Mouse (Mus musculus) kidney, postnatal 14 days (tissue): ENCODE measurements around the gene Eid1.

ENCODE experiments used
- DNase-seq: peaks from one replicate; pipeline ENCODE4 v3.0.0; 2022; ENCODE audit warnings: mixed read lengths

The Eid1 gene

DNA sequence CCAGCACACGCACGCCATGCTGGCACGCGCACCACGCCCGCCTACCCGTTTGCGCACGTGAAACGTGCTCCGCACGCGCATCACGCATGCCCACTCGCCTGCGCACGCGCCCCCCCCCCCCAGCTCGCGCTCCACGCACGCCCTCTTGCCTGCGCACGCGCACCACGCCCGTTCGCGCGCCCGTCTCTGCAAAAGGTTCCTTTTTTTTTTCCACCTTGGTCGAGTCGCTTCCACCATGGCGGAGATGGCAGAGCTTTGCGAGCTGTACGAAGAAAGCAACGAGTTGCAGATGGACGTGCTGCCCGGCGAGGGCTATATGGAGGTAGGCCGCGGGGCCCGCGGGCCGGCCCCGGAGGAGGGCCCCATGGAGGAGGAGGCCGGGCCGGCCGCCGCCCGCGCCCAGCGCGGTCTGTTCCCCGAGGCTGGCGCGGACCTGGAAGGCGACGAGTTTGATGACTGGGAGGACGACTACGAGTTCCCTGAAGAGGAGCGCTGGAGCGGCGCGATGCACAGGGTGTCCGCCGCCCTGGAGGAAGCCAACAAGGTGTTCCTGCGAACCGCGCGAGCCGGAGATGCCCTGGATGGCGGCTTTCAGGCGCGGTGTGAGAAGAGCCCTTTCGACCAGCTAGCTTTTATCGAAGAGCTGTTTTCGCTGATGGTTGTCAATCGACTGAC is at the start of gene Eid1:
TSS of gene Eid1 (plus strand) at position 139 of the 675 bp plus-strand sequence.
- DNase-seq = peak; percentile 90

DNA sequence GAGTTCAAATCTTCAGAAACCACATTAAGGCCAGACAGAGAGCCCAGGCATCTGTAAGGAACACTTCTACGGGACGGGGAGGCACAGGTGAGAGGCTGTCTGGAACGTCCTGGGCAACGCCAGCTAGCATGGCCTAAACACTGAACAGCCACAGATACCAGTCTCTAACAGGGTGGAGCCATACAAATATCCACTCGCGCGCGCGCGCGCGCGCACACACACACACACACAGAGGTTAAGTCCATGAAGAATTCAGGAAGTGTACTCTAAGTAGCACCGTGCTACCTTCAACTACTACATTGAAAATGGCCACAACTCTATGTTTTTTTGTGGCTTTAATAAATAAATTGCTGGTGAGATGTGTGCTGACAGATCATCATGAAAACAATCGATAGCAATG is 49.7 kb upstream of the Eid1 start:
- no peak for DNase-seq

DNA sequence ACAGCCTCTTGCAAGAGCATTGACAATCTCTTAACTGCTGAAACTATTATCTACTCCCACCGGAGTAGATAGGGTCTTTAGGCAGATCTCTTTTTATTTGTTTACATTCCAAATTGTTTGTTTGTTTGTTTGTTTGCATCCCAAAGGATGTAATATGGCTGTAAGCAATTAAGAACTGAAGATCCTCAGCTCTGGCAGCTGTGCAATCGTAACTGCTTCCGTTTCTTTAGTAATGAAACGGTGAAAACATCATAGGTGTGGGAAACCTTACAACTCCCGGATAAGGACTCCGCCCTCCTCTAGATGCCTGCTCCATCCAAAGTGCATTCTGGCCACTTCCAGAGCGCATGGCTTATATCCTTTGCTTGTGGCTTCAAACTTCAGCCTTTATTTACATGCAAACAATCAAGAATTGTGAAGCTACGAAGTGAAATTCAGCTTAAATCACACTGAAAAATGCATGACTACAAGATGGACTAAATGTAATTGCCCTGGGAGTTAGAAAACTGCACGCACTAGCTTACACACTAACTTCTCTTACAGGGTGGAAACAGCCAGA is 48.7 kb upstream of the Eid1 start:
- no peak for DNase-seq

DNA sequence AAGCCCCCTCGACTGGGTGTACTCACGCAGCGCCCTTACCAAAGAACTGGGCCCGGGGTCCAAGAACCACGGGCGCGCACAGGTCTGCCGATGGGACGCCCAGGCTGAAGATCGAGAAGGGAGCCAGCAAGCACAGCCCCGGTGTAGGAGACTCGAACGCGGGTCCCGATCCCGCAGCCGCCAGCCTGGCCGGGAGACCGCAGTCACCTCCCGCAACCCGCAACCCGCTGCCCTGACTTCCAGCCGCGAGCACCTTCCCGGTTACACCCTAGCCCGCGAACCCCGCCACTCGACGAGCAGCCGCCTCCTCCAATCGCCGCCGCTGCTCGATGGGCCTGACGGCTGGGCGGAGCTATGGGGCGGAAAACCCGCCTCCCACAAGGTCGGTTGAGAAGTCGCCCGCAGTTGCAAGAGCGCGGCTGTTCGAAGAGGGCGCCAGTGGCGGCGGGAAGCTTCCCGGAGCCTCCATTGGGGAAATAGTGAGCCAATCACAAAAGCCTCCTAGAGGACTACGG is 48.0 kb upstream of the Eid1 start, which contains the start of gene Cep152:
TSS of gene Cep152 (minus strand) at position 277 of the 515 bp plus-strand sequence.
- peak; percentile 99 for DNase-seq

DNA sequence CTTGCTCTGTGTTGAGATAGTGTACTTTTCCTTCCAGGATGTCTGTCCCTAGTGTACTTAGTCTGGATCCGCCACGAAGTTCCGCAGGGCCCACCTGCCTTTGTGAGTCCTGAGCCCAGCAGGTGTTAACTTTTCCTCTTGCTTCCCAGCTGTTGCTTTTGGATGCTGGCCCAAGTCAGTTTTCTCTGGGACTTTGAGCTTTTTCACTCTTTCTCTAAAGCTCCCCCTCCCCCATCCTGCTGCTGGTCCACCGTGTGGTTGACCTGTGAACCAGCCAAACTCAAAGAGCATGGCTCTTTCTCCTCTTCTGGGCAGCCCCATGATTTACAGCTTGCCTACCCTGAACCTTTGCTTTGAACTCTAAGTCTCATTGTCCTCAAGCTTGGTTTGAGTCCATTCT is 46.4 kb upstream of the Eid1 start:
- DNase-seq = peak; percentile 74

DNA sequence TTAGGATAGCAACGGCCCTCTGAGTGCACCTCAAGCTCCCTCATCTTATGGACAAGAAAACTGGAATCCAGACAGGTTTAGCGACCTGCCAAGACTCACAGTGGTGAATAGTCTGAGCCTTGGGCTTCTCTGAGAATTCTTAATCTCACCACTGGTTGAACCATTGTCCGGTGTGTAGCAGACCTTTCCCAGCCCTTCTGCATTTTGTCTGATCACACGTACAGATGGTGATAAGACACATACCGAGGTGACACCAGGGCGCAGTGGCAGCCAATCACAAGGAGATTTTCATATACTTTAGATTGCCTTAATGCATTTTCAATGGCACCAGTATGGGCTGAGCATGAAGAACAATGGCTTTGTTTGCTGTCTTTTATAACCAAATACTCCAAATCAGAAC is 44.4 kb upstream of the Eid1 start:
- no peak for DNase-seq

DNA sequence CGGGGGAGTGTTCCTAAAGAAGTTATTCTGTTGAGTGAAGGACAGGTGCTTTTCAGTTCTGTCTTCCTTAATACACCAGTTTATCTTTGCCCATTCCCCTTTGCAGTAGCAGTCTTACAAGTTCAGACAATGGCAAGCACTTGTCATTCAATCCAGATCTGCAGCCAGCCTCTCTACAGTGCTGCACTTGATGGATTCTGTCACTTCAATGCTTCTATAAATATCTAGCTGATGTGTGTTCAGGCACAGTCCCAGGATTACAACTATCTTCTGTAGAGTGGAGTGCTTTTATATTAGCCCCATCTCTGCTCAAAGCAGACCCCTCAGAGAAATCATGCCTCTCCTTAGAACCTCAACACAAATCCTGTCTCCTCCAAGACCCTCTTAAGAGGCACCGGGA is 42.9 kb upstream of the Eid1 start:
- no peak for DNase-seq

DNA sequence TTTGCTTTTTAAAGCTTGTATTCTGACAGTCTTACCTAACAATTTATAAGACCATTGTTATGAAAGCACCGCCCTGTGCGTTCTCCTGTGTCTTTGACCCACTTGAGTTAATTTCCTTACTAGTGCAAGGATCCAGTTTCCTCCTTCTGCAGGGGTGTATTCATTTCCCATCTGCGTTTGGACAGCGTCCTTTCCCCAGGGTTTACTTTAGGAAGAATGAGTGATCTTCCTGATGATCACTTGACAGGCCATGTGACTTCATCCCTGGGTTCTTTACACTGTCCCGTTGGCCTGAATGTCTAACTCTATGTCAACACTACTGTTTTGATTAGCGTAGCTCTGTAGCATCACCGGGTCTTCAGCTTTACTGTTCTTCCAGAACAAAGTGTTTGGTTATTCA is 35.6 kb upstream of the Eid1 start:
- no peak for DNase-seq

DNA sequence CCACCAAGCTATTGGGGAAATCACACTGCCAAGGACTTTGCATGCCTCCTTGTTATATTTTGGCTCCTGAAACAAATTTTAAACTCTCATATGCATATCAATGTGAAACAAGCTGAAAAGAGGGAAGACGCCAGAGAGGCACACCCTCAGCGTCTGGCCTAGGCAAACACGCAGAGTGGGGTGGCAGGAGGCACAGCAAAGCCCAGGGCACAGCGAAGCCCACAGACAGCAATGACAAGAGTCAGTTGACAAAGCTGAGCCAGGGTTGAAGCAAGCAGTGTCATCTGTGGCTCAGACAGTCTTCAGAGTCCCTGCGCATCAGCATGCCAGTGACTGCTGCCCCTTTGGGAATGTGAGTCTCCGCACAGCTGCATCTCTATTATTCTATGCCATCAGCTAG is 28.0 kb upstream of the Eid1 start:
- DNase-seq = no peak

DNA sequence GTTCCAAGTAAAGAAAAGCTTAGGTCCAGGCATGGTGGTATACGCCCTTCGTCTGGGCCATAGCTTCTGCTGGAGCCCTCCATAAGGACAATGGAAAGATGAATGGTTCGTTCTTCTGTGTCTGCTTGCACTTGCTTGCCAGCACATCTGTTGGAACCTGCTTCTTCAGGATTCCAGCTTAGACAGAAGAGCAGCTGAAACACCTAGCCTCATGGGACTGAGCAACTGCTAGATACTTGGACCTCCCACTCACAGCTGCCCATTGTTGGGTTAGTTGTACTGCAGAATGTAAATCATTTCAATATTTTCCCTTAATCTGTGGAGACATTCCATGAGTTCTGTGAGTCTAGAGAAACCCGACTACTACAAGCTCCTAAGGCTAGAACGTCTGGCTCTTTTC is 22.9 kb upstream of the Eid1 start:
- no peak for DNase-seq

DNA sequence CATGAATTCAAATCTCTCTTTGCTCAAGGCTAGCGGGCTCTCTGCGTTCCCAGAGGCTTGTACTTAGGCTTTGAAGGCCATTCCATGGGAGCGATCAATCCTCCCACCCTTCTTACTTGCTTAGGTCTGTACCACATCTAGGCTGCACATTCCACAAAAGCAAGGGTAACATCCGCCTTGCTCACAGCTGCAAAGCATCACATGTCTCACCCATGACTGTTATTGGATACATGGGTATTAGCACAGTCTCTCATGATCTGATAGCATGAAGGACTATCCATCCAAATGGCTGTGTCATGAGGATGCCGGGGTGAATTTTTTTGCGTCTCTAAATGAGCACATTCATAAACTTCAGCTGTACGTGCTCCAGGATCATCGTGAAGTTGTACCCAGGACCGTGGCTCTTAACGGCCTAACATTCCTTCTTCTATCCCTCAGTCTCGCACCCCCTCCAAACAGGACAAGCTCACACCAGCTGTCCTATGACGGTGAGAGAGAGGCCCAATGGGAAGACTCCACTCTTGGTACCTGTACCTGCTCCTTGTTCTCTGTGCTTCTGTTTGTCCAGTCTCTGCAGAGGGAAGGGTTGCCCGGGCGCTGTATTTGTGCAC is 22.0 kb upstream of the Eid1 start:
- peak; percentile 15 for DNase-seq

DNA sequence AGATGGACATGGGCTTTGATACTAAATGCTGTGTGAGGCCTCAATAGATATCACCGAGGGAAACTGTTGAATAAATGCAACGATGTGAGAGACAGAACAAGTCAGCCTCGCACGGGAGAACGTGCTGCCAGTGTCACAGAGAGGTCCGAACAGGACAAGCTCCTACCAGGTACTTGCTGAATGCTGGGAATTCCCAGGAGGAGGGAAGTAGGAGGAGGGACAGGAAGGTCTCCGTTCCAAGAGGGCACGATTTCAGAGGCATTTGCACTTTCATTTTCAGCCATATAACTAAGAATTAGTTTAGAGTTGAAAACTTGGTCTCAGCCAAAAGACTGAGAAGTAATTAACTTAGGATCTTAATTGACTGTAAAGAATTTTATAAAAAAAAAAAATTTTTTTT is 21.3 kb upstream of the Eid1 start:
- peak; percentile 24 for DNase-seq

DNA sequence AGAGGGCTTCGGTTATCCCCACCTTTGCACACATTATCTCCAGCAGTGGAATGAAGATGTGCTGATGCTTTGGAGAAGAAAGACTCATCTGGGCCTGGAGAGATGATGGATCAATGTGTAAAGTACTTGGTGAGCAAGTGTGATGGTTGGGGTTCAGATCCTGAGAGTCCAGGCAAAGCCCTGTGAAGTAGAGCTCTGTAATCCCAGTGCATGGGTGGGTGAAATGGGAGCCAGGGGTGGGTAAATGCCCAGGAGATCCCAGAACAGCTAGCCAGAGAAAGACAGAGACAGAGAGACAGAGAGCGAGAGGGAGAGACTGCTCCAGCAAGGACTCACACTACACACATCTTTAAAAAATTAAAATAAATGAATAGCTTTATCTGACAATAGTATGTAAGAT is 19.6 kb upstream of the Eid1 start:
- no peak for DNase-seq

DNA sequence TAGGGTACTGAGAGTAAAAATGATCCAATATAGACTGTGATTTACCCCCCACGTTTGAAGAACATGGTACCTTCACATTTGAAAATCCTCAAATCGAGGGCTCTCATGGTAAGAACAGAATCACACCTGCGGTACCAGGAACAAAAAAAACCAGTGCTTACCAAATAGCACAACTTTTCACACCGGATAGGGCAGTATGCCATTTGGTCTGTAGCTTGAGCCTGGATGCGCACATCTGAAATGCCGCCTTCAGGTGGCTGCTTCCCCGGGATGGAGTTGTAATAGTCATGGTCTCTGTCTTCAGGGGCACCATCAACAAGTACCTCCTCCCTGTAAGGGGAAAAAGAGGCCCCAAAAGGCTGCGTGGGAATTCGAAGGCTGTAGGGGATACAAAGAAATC is 17.5 kb upstream of the Eid1 start:
- DNase-seq = no peak

DNA sequence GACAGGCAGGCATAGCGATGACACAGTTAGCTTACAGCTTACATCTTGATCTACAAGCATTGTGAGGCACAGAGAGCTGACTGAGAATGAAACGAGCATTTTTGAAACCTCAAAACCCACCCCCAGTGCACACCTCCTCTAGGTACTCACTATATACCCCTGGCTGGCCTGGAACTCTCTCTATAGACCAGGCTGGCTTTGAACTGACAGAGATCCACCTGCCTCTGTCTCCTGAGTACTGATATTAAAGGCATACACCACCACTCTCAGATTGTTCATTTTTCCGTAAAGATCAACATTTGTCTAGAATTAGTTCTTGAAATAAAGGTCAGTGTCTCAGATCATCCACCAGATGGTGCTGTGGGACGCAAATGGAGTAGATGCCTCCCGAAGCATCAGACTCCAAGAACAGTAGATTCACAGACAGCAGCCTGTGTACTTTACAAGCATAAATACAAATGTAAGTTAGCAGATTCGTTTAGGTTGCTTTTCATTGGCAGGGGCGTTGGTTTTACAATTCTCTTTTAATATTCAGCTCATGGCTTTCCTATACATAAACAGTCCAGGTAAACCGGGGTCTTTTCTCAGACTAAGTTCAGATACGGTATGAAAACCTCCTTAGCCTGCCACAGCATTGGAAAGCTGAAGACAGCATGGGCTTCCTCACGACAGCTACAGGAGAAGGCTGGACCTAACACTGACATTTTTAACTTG is 12.9 kb upstream of the Eid1 start:
- peak; percentile 76 for DNase-seq

DNA sequence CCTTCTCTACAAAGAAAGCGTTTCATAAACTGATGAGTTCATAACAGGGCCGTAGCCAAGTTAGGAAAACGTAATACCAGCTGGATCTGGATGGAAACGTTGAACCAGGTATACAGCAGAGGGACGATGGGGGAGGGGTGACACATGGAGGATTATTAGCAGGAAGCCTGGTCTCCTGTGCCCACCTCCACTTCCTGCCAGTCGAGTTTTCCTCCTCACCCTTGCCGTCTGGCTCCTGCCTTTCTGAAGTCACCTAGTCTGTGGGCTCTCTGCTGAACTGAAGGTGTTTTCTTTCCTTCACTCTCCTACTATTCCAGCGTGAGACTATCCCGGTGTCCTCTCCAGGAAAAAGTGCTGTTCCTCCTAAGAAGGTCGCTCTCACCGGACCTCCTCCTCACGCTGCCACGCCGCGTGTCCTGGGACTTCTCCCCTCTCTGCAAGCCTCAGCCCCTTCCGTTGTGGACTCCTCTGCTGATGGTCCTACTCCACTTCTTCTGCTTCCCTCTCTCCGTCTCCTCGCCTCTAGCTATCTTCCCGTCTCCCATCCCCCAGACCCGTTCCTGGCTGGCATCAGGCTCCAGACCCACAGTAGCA is 12.3 kb upstream of the Eid1 start:
- peak; percentile 32 for DNase-seq

DNA sequence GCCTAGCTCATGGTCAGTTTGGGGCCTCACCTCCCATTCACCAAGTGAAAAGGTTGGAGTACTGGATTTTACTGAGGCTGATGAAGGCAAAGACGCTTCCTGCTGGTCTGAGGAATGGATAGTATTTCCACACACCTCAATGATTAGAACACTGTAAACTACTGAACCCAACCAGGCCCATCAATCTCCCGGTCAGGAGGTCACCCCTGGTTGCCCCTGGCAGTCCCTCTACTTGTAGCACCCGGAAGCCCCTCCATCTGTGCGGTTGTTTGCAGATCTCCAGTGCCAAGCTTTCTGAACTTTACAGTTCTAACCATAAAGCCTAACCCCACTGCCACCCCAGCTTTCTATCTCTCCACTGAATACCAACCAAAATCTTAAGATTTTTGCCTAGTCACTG is 11.7 kb upstream of the Eid1 start:
- DNase-seq = no peak

DNA sequence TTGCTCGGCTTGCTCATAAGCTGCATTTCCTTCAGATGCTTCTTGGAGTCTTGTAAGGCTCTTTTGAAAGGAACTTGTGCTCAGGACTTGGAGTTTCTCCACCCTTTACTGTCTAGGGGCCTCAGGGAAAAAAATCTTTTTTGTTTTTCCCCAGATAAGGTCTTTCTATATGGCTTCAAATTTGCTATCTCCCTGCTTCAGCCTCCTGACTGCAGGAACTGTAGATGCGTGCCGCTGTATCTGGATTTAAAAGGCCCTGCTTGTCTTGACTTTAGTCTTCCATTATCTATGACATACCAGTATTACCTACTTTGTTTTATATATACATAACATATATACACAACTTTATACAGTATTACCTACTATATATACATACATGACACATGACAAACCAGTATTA is 10.4 kb upstream of the Eid1 start:
- no peak for DNase-seq

DNA sequence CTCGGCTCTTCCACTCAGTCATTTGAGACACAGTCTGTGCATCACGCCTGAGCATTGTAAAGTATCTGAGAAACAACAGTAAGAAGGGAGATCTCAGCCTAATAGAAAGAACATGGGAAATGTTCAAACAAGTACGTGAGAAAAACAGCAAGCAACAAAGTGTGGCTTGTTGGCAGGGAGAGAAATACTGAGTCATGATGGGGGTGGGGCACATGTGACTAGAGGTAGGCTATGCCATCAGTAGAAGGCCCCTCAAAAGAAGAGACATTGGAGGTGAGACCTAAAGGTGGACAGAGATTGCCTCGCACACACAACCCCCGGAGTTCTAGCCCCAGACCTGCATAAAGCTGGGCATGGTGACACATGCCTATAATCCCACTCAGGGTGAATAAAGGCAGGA is 7.7 kb upstream of the Eid1 start:
- no peak for DNase-seq

DNA sequence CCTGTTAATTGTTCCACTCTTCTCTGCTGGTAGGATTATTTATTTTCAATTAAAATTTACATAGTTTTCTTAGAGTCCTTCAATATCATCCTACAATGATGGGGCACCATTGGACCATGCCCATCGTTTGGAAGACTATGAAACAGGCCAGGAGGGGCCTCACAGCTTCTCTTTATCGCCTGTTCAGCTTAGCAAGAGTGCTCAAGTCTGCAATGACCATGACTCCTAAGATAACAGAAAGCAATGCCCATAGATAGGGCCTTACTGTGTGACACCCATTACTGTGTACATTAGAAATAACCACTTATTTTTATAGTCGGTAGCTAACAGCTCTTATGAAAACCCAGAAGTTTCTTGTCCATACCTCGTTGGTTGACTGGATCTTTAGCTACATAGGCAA is 7.0 kb upstream of the Eid1 start:
- no peak for DNase-seq

DNA sequence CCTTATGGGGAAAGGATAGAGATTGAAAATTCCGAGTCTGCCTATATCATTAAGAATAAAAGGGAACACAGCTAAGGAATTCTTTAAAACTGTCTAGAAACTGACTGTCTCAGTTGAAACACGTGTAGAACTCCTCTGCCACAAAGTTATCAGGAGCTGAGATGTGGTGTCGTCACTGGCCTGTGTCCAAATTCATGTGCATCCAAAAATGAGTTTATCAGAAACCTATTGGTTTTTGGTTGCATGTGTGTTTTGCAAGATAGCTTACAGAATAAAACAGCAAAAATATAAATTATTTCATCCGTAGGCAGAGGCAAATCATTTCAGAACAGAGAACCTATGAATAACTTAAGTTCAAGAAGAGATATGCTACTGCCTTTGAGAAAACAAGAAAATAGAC is 6.2 kb upstream of the Eid1 start:
- DNase-seq = no peak

DNA sequence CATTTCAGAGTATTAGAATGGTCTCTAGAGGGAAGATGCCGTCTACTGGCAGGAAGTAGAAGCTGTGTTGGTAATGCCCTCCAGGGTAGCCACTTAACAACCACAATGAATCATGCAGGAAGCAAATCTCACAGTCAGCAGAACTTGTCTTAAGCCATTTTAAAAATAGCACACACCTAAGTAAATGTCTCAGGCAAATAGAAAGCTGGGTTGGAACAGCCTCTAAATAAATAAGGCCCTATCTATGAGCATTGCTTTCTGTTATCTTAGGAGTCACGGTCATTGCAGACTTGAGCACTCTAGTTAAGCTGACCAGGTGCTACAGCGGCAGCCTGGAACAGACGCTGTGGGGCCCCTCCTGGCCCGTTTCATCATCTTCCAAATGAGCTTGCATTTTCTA is 5.7 kb upstream of the Eid1 start:
- no peak for DNase-seq

DNA sequence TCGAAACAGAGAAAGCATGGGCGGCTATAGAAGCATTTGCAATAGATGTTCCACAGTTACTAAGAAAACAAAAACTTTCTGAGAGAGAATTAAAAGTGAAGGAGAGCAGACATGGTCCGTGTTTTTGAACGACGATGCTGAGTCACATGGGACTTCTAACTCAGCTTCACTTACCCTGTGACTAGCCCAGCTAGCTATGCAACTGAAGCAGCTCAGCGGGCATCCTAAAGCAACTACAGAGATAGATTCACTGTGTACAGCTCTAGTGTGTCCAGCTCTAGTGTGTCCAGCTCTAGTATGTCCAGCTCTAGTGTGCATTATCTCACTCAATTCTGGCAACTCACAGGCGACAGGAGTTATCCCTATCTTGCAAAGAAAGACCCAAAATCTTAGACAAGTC is 5.2 kb upstream of the Eid1 start:
- DNase-seq = no peak
